ENCODE assay signal across 8 mouse cellular contexts in the genomic region with DNA sequence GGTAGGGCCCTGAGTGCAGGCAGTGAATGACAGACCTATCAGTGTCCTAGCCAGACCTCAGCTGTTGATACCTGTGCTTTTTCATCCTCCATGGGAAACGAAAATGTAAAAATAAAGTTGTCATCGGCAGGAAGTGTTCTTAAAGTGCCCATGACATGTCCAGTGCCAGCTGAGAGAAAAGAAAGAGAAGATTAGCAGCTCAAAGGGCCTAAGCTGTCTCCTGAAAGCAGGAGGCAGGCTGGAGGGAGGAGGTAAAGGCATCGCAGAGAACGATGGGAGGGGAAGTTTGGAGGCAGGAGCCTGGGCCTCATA. TPM values are rescaled to one million over a fixed set of nuclear protein-coding genes. Genes with fewer than 3 reads are reported as not detected.
DNase-seq lines count a peak whose midpoint lies in the region; ATAC-seq and TF ChIP-seq lines count a peak whose summit lies in the region.

No protein-coding gene starts in this region.

- peaks cover 6% of the 10 kb centered on the region for H3K9me3 ChIP-seq in lung, embryonic 16.5 days (ENCODE audit: control insufficient read depth, low read length)
- H3K9me3 ChIP-seq in heart, embryonic 13.5 days, result peaks cover 12% of the 10 kb centered on the region; the same call in 1 of the 2 replicates
- no peaks in the 10 kb centered on the region for H3K9me3 ChIP-seq in liver, embryonic 13.5 days (replicated peaks)
- H3K9me3 ChIP-seq in stomach, embryonic 16.5 days (replicated peaks; ENCODE audit: control insufficient read depth, low read length), result no peaks in the 10 kb centered on the region

- H3K36me3 ChIP-seq in lung, embryonic 16.5 days (ENCODE audit: control insufficient read depth, insufficient read depth, low read length), result no peaks in the 10 kb centered on the region
- H3K36me3 ChIP-seq in heart, embryonic 13.5 days, result 0 out of 2 replicates have a peak, but pooled peaks cover 3% of the 10 kb centered on the region
- H3K36me3 ChIP-seq in liver, embryonic 13.5 days, result no peaks in the 10 kb centered on the region
- H3K36me3 ChIP-seq in stomach, embryonic 16.5 days (ENCODE audit: control insufficient read depth, insufficient read depth, low read length), result no peaks in the 10 kb centered on the region
- H3K36me3 ChIP-seq in thymus, adult 2 months (ENCODE audit: control insufficient read depth, insufficient read depth, low read length), result no peaks in the 10 kb centered on the region

- peaks cover 12% of the 10 kb centered on the region for H3K4me1 ChIP-seq in lung, embryonic 16.5 days (replicated peaks; ENCODE audit: control insufficient read depth, insufficient read depth, low read length)
- H3K4me1 ChIP-seq in heart, embryonic 13.5 days, result peaks cover 22% of the 10 kb centered on the region
- H3K4me1 ChIP-seq in liver, embryonic 13.5 days (replicated peaks), result peaks cover 14% of the 10 kb centered on the region
- peaks cover 11% of the 10 kb centered on the region for H3K4me1 ChIP-seq in stomach, embryonic 16.5 days (ENCODE audit: control insufficient read depth, insufficient read depth, low read length)
- peaks cover 2% of the 10 kb centered on the region; the same call in 1 of the 2 replicates for H3K4me1 ChIP-seq in thymus, adult 2 months (replicated peaks; ENCODE audit: control insufficient read depth, insufficient read depth, low read length)

- TF ChIP-seq POLR2A in thymus, adult 2 months (IDR thresholded peaks at IDR 0.05; ENCODE audit: control insufficient read depth, extremely low read depth, insufficient read depth, low read length, poor library complexity), result no peak

- TF ChIP-seq CTCF in thymus, adult 2 months (IDR thresholded peaks at IDR 0.05; ENCODE audit: borderline replicate concordance, control insufficient read depth, extremely low read depth, insufficient read depth, low read length, poor library complexity), result no peak

- WGBS in lung, embryonic 16.5 days, result 4% methylated on average over 4 of the region's 4 CpGs
- WGBS in heart, embryonic 13.5 days, result 2% methylated on average over 4 of the region's 4 CpGs
- WGBS in liver, embryonic 13.5 days (ENCODE audit: insufficient replicate concordance), result 14% methylated on average over 4 of the region's 4 CpGs
- 12% methylated on average over 4 of the region's 4 CpGs for WGBS in stomach, embryonic 16.5 days
- 25% methylated on average over 4 of the region's 4 CpGs for WGBS in thymus, adult 2 months

- H3K4me3 ChIP-seq in lung, embryonic 16.5 days (ENCODE audit: low read length), result peak overlapping the region; percentile 46
- peak overlapping the region; percentile 47 for H3K4me3 ChIP-seq in heart, embryonic 13.5 days
- H3K4me3 ChIP-seq in liver, embryonic 13.5 days (replicated peaks), result peak overlapping the region; percentile 33
- H3K4me3 ChIP-seq in stomach, embryonic 16.5 days (replicated peaks; ENCODE audit: low read length), result peak overlapping the region; percentile 46
- no peak overlapping the region for H3K4me3 ChIP-seq in thymus, adult 2 months (ENCODE audit: control insufficient read depth, insufficient read depth, low read length)

- H3K4me2 ChIP-seq in lung, embryonic 16.5 days (ENCODE audit: low read depth, low read length), result peak overlapping the region; percentile 68
- peak overlapping the region; percentile 68 for H3K4me2 ChIP-seq in heart, embryonic 13.5 days
- H3K4me2 ChIP-seq in liver, embryonic 13.5 days, result peak overlapping the region; percentile 56
- H3K4me2 ChIP-seq in stomach, embryonic 16.5 days (ENCODE audit: low read depth, low read length), result peak overlapping the region; percentile 64

- no peaks in the 10 kb centered on the region for H3K27me3 ChIP-seq in lung, embryonic 16.5 days (ENCODE audit: control insufficient read depth, insufficient read depth, low read depth, low read length)
- H3K27me3 ChIP-seq in heart, embryonic 13.5 days (replicated peaks), result no peaks in the 10 kb centered on the region
- H3K27me3 ChIP-seq in liver, embryonic 13.5 days, result no peaks in the 10 kb centered on the region
- H3K27me3 ChIP-seq in stomach, embryonic 16.5 days (ENCODE audit: control insufficient read depth, insufficient read depth, low read length), result no peaks in the 10 kb centered on the region
- no peaks in the 10 kb centered on the region for H3K27me3 ChIP-seq in thymus, adult 2 months (ENCODE audit: control insufficient read depth, insufficient read depth, low read length)

- DNase-seq in lung, postnatal 4 days, result no peak
- no peak for DNase-seq in liver, embryonic 13.5 days
- DNase-seq in cerebellum, postnatal 36 days, result no peak
- DNase-seq in thymus, adult 2 months, result no peak
- no peak for DNase-seq in kidney, adult 9 months

- 0 out of 2 replicates have a peak, but pooled peaks have one; percentile 18 for ATAC-seq in lung, embryonic 16.5 days (ENCODE audit: low read depth)
- peak; percentile 73; the same call in 1 of the 2 replicates for ATAC-seq in heart, embryonic 13.5 days (ENCODE audit: extremely low read depth, insufficient number of reproducible peaks, low FRiP score, low TSS enrichment)
- ATAC-seq in liver, embryonic 13.5 days (ENCODE audit: low read depth), result no peak
- ATAC-seq in stomach, embryonic 16.5 days (ENCODE audit: insufficient read depth, low FRiP score), result no peak

- peak overlapping the region; percentile 51 for H3K9ac ChIP-seq in lung, embryonic 16.5 days (ENCODE audit: low read length)
- peak overlapping the region; percentile 77 for H3K9ac ChIP-seq in heart, embryonic 13.5 days
- no peak overlapping the region for H3K9ac ChIP-seq in liver, embryonic 13.5 days
- peak overlapping the region; percentile 66 for H3K9ac ChIP-seq in stomach, embryonic 16.5 days (ENCODE audit: low read length)

- peak overlapping the region; percentile 77 for H3K27ac ChIP-seq in lung, embryonic 16.5 days (ENCODE audit: low read length)
- H3K27ac ChIP-seq in heart, embryonic 13.5 days (replicated peaks), result peak overlapping the region; percentile 92
- H3K27ac ChIP-seq in liver, embryonic 13.5 days, result no peak overlapping the region
- peak overlapping the region; percentile 66 for H3K27ac ChIP-seq in stomach, embryonic 16.5 days (ENCODE audit: low read length)
- no peak overlapping the region for H3K27ac ChIP-seq in thymus, adult 2 months (ENCODE audit: control insufficient read depth, insufficient read depth, low read length)

RNA-seq across cellular contexts. Expression of a gene that starts 10.8 kb away (rescaled TPM):
- polyA plus RNA-seq in lung, embryonic 16.5 days (2015; fragmentation: Nextera tagmentation; extraction: Ambion mirVana), result 24.2 and 24.4 TPM in 2 replicates
- polyA plus RNA-seq in heart, embryonic 13.5 days (2015; fragmentation: Nextera tagmentation; extraction: Ambion mirVana), result 28.3 and 30.0 TPM in 2 replicates
- polyA plus RNA-seq in liver, embryonic 13.5 days (2015; fragmentation: Nextera tagmentation; extraction: Ambion mirVana), result 2.7 and 2.9 TPM in 2 replicates
- 30.1 and 30.4 TPM in 2 replicates for polyA plus RNA-seq in stomach, embryonic 16.5 days (2015; fragmentation: Nextera tagmentation; extraction: Ambion mirVana)
- 3.6 and 4.0 TPM in 2 replicates for polyA plus RNA-seq in thymus, adult 2 months (2012; rRNA removed)

Comparison
In these comparisons a context has a peak if more than half of its experiments do, and no peak if none do; other contexts are left out.
1. ATAC-seq: peak in lung, embryonic 16.5 days (single experiment) and heart, embryonic 13.5 days (single experiment); none in liver, embryonic 13.5 days (single experiment) and stomach, embryonic 16.5 days (single experiment).
2. H3K27ac ChIP-seq: peak in lung, embryonic 16.5 days (single experiment), heart, embryonic 13.5 days (single experiment) and stomach, embryonic 16.5 days (single experiment); none in liver, embryonic 13.5 days (single experiment) and thymus, adult 2 months (single experiment).
3. Peak in every context shown above with its lines, with median percentiles within 50 percentile points of each other: H3K4me2 ChIP-seq.